Mouse (Mus musculus): ENCODE measurements around the gene Psma3. TPM values are rescaled to one million over a fixed set of nuclear protein-coding genes. Genes with fewer than 3 reads are reported as not detected.

The Psma3 gene
- polyA plus RNA-seq, 3 experiments from 2014 or later = 348 to 426 (median 406) TPM

Other genes with a start within 250 kb of the Psma3 start
- 10 to 100 TPM in 2 of 3 experiments, 1 to 10 TPM in 1; 9.1 to 17.7 (median 13.8) TPM for gene Frmd6, start 149.1 kb upstream of the Psma3 start, polyA plus RNA-seq (2017; shearing (Covaris generic))
- gene Actr10, start 36.8 kb upstream of the Psma3 start, polyA plus RNA-seq (2017; shearing (Covaris generic)) = 100 to 1,000 TPM; 195 to 260 (median 256) TPM
- 100 to 1,000 TPM in 1 of 3 experiments, 10 to 100 TPM in 2; 83.6 to 104 (median 99.6) TPM for gene Arid4a, start 41.4 kb downstream of the Psma3 start, polyA plus RNA-seq (2017; shearing (Covaris generic))
- not detected for gene Tomm20l, start 136.8 kb downstream of the Psma3 start, polyA plus RNA-seq (2017; shearing (Covaris generic))
- 10 to 100 TPM; 30.4 to 48.3 (median 38.9) TPM for gene Timm9, start 162.1 kb downstream of the Psma3 start, polyA plus RNA-seq (2017; shearing (Covaris generic))
- gene 2700049A03Rik, start 162.2 kb downstream of the Psma3 start, polyA plus RNA-seq (2017; shearing (Covaris generic)) = 10 to 100 TPM in 2 of 3 experiments, 1 to 10 TPM in 1; 8.3 to 13.9 (median 11.3) TPM